Mouse (Mus musculus): Measurements from ENCODE around the gene Anp32a. TPM values are rescaled to one million over a fixed set of nuclear protein-coding genes. Genes with fewer than 3 reads are reported as not detected.

Anp32a gene
- total and polyA plus RNA-seq, 3 experiments = 28.8 to 204 (median 189) TPM

GRCm38 (mm10) chr9:62425265-62425664 lies 84.2 kb downstream of the Anp32a start:
- Histone ChIP-seq H3K79me2 (replicated peaks; ENCODE audit: control insufficient read depth, insufficient read depth, low read length) (no peaks in the 10 kb centered on the region), H3K9ac (ENCODE audit: low read depth, low read length) (no peak overlapping the region), H3K36me3 (ENCODE audit: control insufficient read depth, insufficient read depth, low read length) (no peaks in the 10 kb centered on the region), H3K4me1 (ENCODE audit: control insufficient read depth, insufficient read depth, low read length) (peaks cover 13% of the 10 kb centered on the region), H3K27ac (peak overlapping the region; percentile 82), H3K27me3 (ENCODE audit: control insufficient read depth, insufficient read depth, low read length) (no peaks in the 10 kb centered on the region), H3K4me3 (no peak overlapping the region)
- 38% methylated on average over 5 of the region's 5 CpGs for WGBS
- TF ChIP-seq CTCF (IDR thresholded peaks at IDR 0.05) (no peak), EP300 (IDR thresholded peaks at IDR 0.05; ENCODE audit: insufficient read depth, low read depth, low read length) (0 out of 2 replicates have a peak, but pooled peaks have one; percentile 27), POLR2A (IDR thresholded peaks at IDR 0.05; ENCODE audit: insufficient read depth, low read depth, low read length) (no peak)
- intact Hi-C loops (cut with DNase I) = no loop called here
- peak in 1 of 2 experiments; percentile 44 for DNase-seq

- Histone ChIP-seq H3K36me3 (ENCODE audit: control insufficient read depth, insufficient read depth, low read length) (no peaks in the 10 kb centered on the region), H3K27ac (peak overlapping the region; percentile 82), H3K4me3 (no peak overlapping the region), H3K4me1 (ENCODE audit: control insufficient read depth, insufficient read depth, low read length) (peaks cover 9% of the 10 kb centered on the region), H3K79me2 (replicated peaks; ENCODE audit: control insufficient read depth, insufficient read depth, low read length) (no peaks in the 10 kb centered on the region), H3K9ac (ENCODE audit: low read depth, low read length) (no peak overlapping the region), H3K27me3 (ENCODE audit: control insufficient read depth, insufficient read depth, low read length) (no peaks in the 10 kb centered on the region)
- 73% methylated on average over 19 of the region's 19 CpGs for WGBS
- intact Hi-C loops (cut with DNase I) = no loop called here
- no peak for TF ChIP-seq EP300 (IDR thresholded peaks at IDR 0.05; ENCODE audit: insufficient read depth, low read depth, low read length)
- no peak for TF ChIP-seq POLR2A (IDR thresholded peaks at IDR 0.05; ENCODE audit: insufficient read depth, low read depth, low read length)
- TF ChIP-seq CTCF (IDR thresholded peaks at IDR 0.05) = no peak
- no peak for DNase-seq
Measured at GRCm38 (mm10) chr9:62426021-62426420, 84.9 kb downstream of the Anp32a start.

GRCm38 (mm10) chr9:62426531-62426930 lies 85.4 kb downstream of the Anp32a start:
- H3K4me1 ChIP-seq (ENCODE audit: control insufficient read depth, insufficient read depth, low read length) = peaks cover 9% of the 10 kb centered on the region
- WGBS = 97% methylated on average over 6 of the region's 6 CpGs
- DNase-seq = no peak
- H3K4me3 ChIP-seq = no peak overlapping the region
- H3K79me2 ChIP-seq (replicated peaks; ENCODE audit: control insufficient read depth, insufficient read depth, low read length) = no peaks in the 10 kb centered on the region
- intact Hi-C loops (cut with DNase I) = no loop called here
- no peaks in the 10 kb centered on the region for H3K27me3 ChIP-seq (ENCODE audit: control insufficient read depth, insufficient read depth, low read length)
- no peak overlapping the region for H3K9ac ChIP-seq (ENCODE audit: low read depth, low read length)
- no peaks in the 10 kb centered on the region for H3K36me3 ChIP-seq (ENCODE audit: control insufficient read depth, insufficient read depth, low read length)
- no peak overlapping the region; the same call in 1 of the 2 replicates for H3K27ac ChIP-seq
- TF ChIP-seq CTCF (IDR thresholded peaks at IDR 0.05) (no peak), EP300 (IDR thresholded peaks at IDR 0.05; ENCODE audit: insufficient read depth, low read depth, low read length) (no peak), POLR2A (IDR thresholded peaks at IDR 0.05; ENCODE audit: insufficient read depth, low read depth, low read length) (no peak)

GRCm38 (mm10) chr9:62427010-62427409 lies 85.9 kb downstream of the Anp32a start:
- Histone ChIP-seq H3K27ac (no peak overlapping the region; the same call in 1 of the 2 replicates), H3K4me1 (ENCODE audit: control insufficient read depth, insufficient read depth, low read length) (peaks cover 9% of the 10 kb centered on the region), H3K27me3 (ENCODE audit: control insufficient read depth, insufficient read depth, low read length) (no peaks in the 10 kb centered on the region), H3K79me2 (replicated peaks; ENCODE audit: control insufficient read depth, insufficient read depth, low read length) (no peaks in the 10 kb centered on the region), H3K9ac (ENCODE audit: low read depth, low read length) (no peak overlapping the region), H3K4me3 (no peak overlapping the region), H3K36me3 (ENCODE audit: control insufficient read depth, insufficient read depth, low read length) (no peaks in the 10 kb centered on the region)
- peak in 1 of 2 experiments; percentile 49 for DNase-seq
- 68% methylated on average over 8 of the region's 8 CpGs for WGBS
- intact Hi-C loops (cut with DNase I) = no loop called here
- TF ChIP-seq CTCF (IDR thresholded peaks at IDR 0.05) (no peak), EP300 (IDR thresholded peaks at IDR 0.05; ENCODE audit: insufficient read depth, low read depth, low read length) (no peak), POLR2A (IDR thresholded peaks at IDR 0.05; ENCODE audit: insufficient read depth, low read depth, low read length) (no peak)

Other genes with a start within 250 kb of the Anp32a start
- 10 to 100 TPM; 11.7 to 11.9 TPM for gene Glce, start 218.6 kb upstream of the Anp32a start, total RNA-seq (2021)
- 3.2 and 7.0 TPM in 2 replicates for gene Glce, start 218.6 kb upstream of the Anp32a start, polyA plus RNA-seq (2012; rRNA removed)
- gene Spesp1, start 59.1 kb upstream of the Anp32a start, total RNA-seq (2021) = not detected
- 0.06 and 0.09 TPM in 2 replicates for gene Spesp1, start 59.1 kb upstream of the Anp32a start, polyA plus RNA-seq (2012; rRNA removed)
- gene Coro2b, start 195.8 kb downstream of the Anp32a start, total RNA-seq (2021) = 10 to 100 TPM; 10.1 to 11.6 TPM
- gene Coro2b, start 195.8 kb downstream of the Anp32a start, polyA plus RNA-seq (2012; rRNA removed) = 16.4 and 17.2 TPM in 2 replicates

Data from heart, adult 2 months (tissue).